Mouse (Mus musculus): ENCODE results near the gene Tmem150c. TPM values are rescaled to one million over a fixed set of nuclear protein-coding genes. Genes with fewer than 3 reads are reported as not detected.

The Tmem150c gene
- polyA plus RNA-seq, 1 experiment = not detected

DNA sequence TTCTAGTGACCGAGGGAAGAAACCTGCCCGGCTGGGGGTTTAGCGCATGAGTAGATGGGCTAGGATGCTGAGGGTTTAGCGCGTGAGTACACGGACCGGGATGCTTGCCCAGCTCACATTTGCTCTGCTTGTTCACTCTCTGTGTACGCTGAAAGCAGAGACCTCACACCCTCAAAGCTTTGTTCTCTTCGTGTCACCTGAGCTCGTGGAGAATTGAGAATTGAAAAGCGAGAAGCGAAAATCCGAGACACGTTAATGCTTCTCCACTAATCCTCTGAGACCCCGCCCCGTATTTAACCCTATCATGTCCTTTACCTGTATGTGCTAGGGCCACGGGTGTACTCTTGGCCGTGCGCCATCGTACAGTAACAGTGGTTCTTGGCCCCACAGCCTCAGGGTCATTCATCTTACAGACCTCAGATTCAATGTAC lies 38.9 kb downstream of the Tmem150c start:
- no peak for TF ChIP-seq POLR2AphosphoS2 (IDR thresholded peaks at IDR 0.05; ENCODE audit: insufficient read length, low read depth)
- no peak for TF ChIP-seq MAX (IDR thresholded peaks at IDR 0.05; ENCODE audit: low read depth)
- no peak for TF ChIP-seq CEBPB (IDR thresholded peaks at IDR 0.05; ENCODE audit: insufficient read depth, poor library complexity, severe bottlenecking)
- no peak for TF ChIP-seq REST (IDR thresholded peaks at IDR 0.05; ENCODE audit: insufficient read depth, insufficient read length)
- TF ChIP-seq SRF (IDR thresholded peaks at IDR 0.05; ENCODE audit: control insufficient read depth, insufficient read length, low read depth) = no peak
- TF ChIP-seq E2F4 (IDR thresholded peaks at IDR 0.05; ENCODE audit: insufficient read depth) = no peak
- no peak for TF ChIP-seq TCF3 (IDR thresholded peaks at IDR 0.05; ENCODE audit: insufficient read length, low read depth)
- no peak for TF ChIP-seq USF1 (IDR thresholded peaks at IDR 0.05; ENCODE audit: low read depth)
- TF ChIP-seq TCF12 (IDR thresholded peaks at IDR 0.05; ENCODE audit: insufficient read depth, poor library complexity, severe bottlenecking) = no peak
- no peak for TF ChIP-seq MYOG (IDR thresholded peaks at IDR 0.05; ENCODE audit: control insufficient read depth in 1 of 3, insufficient read depth in 1 of 3, insufficient read length in 2 of 3, low read depth in 2 of 3)
- TF ChIP-seq POLR2A (IDR thresholded peaks at IDR 0.05; ENCODE audit: insufficient read length, low read depth) = no peak
- TF ChIP-seq MYOD1 (IDR thresholded peaks at IDR 0.05; ENCODE audit: control insufficient read depth in 1 of 3, insufficient read length in 2 of 3, low read depth in 2 of 3) = no peak
- no peaks in the 10 kb centered on the region for H3K79me2 ChIP-seq (ENCODE audit: control insufficient read depth, insufficient read depth)
- no peak overlapping the region for H3K4me3 ChIP-seq
- no peak overlapping the region for H3K4me2 ChIP-seq (ENCODE audit: low read depth)
- no peaks in the 10 kb centered on the region for H3K36me3 ChIP-seq (ENCODE audit: control insufficient read depth, insufficient read depth)
- H3K27me3 ChIP-seq (ENCODE audit: control insufficient read depth, insufficient read depth, insufficient read length) = no peaks in the 10 kb centered on the region
- H3ac ChIP-seq (ENCODE audit: control insufficient read depth, insufficient read length) = no peak overlapping the region

DNA sequence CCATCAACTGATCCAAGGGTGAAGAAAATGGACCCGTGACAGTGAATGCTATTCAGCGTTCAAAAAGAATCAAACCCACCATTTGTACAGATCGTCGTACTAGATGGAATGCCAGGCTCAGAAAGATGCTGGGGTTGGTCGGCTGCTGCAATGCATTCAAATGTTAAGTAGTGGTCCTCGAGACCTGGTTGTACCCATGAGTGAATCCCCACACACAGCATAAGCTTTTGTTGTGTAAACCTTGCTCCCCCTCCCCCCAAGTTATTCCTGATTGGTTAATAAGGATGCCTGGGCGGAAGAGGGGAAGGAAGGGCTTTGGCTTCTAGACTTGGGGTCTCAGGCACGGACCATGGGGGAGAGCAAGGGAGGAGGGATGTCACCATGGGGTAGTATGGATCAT lies 40.3 kb downstream of the Tmem150c start:
- Histone ChIP-seq H3K4me3 (no peak overlapping the region), H3K79me2 (ENCODE audit: control insufficient read depth, insufficient read depth) (no peaks in the 10 kb centered on the region), H3K36me3 (ENCODE audit: control insufficient read depth, insufficient read depth) (no peaks in the 10 kb centered on the region), H3ac (ENCODE audit: control insufficient read depth, insufficient read length) (no peak overlapping the region), H3K27me3 (ENCODE audit: control insufficient read depth, insufficient read depth, insufficient read length) (no peaks in the 10 kb centered on the region), H3K4me2 (ENCODE audit: low read depth) (no peak overlapping the region)
- TF ChIP-seq SRF (IDR thresholded peaks at IDR 0.05; ENCODE audit: control insufficient read depth, insufficient read length, low read depth) (no peak), TCF3 (IDR thresholded peaks at IDR 0.05; ENCODE audit: insufficient read length, low read depth) (no peak)

DNA sequence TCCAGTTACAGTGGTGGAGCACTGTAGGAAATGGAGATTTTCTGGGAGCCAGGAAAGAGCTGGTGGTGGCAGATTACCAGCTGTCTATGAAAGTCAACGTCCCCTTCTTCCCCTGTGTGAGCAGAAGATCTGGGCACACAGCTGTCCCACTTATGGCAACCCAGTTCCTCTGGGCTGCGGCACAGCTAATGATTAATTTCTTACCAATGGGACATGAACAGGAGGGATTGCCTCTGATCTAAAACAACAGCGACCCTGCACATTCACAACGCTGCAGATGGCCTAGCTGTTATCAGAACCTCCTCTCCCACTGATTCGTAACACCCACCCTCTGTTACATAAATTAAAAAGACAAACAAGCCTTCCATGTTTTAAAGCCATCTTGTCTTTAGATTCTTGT lies 46.2 kb downstream of the Tmem150c start:
- no peak overlapping the region for H3K4me3 ChIP-seq
- H3ac ChIP-seq (ENCODE audit: control insufficient read depth, insufficient read length) = no peak overlapping the region
- TF ChIP-seq USF1 (IDR thresholded peaks at IDR 0.05; ENCODE audit: low read depth) = no peak
- TF ChIP-seq MYOD1 (IDR thresholded peaks at IDR 0.05; ENCODE audit: control insufficient read depth in 1 of 3, insufficient read length in 2 of 3, low read depth in 2 of 3) = no peak
- no peak for TF ChIP-seq POLR2AphosphoS2 (IDR thresholded peaks at IDR 0.05; ENCODE audit: insufficient read length, low read depth)
- TF ChIP-seq TCF3 (IDR thresholded peaks at IDR 0.05; ENCODE audit: insufficient read length, low read depth) = no peak
- TF ChIP-seq CEBPB (IDR thresholded peaks at IDR 0.05; ENCODE audit: insufficient read depth, poor library complexity, severe bottlenecking) = no peak
- TF ChIP-seq SRF (IDR thresholded peaks at IDR 0.05; ENCODE audit: control insufficient read depth, insufficient read length, low read depth) = no peak
- TF ChIP-seq REST (IDR thresholded peaks at IDR 0.05; ENCODE audit: insufficient read depth, insufficient read length) = no peak
- no peak for TF ChIP-seq E2F4 (IDR thresholded peaks at IDR 0.05; ENCODE audit: insufficient read depth)
- no peak for TF ChIP-seq MAX (IDR thresholded peaks at IDR 0.05; ENCODE audit: low read depth)
- TF ChIP-seq MYOG (IDR thresholded peaks at IDR 0.05; ENCODE audit: control insufficient read depth in 1 of 3, insufficient read depth in 1 of 3, insufficient read length in 2 of 3, low read depth in 2 of 3) = no peak
- no peak for TF ChIP-seq TCF12 (IDR thresholded peaks at IDR 0.05; ENCODE audit: insufficient read depth, poor library complexity, severe bottlenecking)
- TF ChIP-seq POLR2A (IDR thresholded peaks at IDR 0.05; ENCODE audit: insufficient read length, low read depth) = no peak
- no peaks in the 10 kb centered on the region for H3K79me2 ChIP-seq (ENCODE audit: control insufficient read depth, insufficient read depth)
- H3K36me3 ChIP-seq (ENCODE audit: control insufficient read depth, insufficient read depth) = no peaks in the 10 kb centered on the region
- H3K27me3 ChIP-seq (ENCODE audit: control insufficient read depth, insufficient read depth, insufficient read length) = peaks cover 9% of the 10 kb centered on the region
- H3K4me2 ChIP-seq (ENCODE audit: low read depth) = no peak overlapping the region

DNA sequence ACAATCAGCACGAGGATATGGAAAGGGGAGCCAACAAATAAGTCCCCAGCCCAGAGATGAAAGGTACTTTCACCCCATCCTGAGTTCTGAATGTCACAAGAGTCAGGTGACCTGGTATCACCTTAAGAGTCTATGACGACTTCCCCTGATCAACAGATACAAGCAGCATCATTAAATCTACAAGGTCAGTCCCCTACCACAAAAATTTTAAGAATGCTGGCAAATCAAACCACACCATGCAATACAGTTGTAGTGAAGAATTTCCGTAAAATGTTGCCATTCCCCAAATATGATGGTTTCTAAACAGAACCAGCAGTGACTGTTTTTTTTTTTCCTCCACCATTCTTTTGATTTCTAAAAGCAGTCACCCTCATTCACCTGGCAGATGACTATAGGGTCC lies 49.0 kb downstream of the Tmem150c start:
- Histone ChIP-seq H3K79me2 (ENCODE audit: control insufficient read depth, insufficient read depth) (no peaks in the 10 kb centered on the region), H3K27me3 (ENCODE audit: control insufficient read depth, insufficient read depth, insufficient read length) (peaks cover 9% of the 10 kb centered on the region), H3ac (ENCODE audit: control insufficient read depth, insufficient read length) (no peak overlapping the region), H3K36me3 (ENCODE audit: control insufficient read depth, insufficient read depth) (no peaks in the 10 kb centered on the region), H3K4me2 (ENCODE audit: low read depth) (no peak overlapping the region), H3K4me3 (no peak overlapping the region)
- TF ChIP-seq POLR2A (IDR thresholded peaks at IDR 0.05; ENCODE audit: insufficient read length, low read depth) (no peak), REST (IDR thresholded peaks at IDR 0.05; ENCODE audit: insufficient read depth, insufficient read length) (no peak), MYOD1 (IDR thresholded peaks at IDR 0.05; ENCODE audit: control insufficient read depth in 1 of 3, insufficient read length in 2 of 3, low read depth in 2 of 3) (no peak), TCF12 (IDR thresholded peaks at IDR 0.05; ENCODE audit: insufficient read depth, poor library complexity, severe bottlenecking) (no peak), E2F4 (IDR thresholded peaks at IDR 0.05; ENCODE audit: insufficient read depth) (no peak), USF1 (IDR thresholded peaks at IDR 0.05; ENCODE audit: low read depth) (no peak), SRF (IDR thresholded peaks at IDR 0.05; ENCODE audit: control insufficient read depth, insufficient read length, low read depth) (no peak), POLR2AphosphoS2 (IDR thresholded peaks at IDR 0.05; ENCODE audit: insufficient read length, low read depth) (no peak), TCF3 (IDR thresholded peaks at IDR 0.05; ENCODE audit: insufficient read length, low read depth) (no peak), MYOG (IDR thresholded peaks at IDR 0.05; ENCODE audit: control insufficient read depth in 1 of 3, insufficient read depth in 1 of 3, insufficient read length in 2 of 3, low read depth in 2 of 3) (no peak), CEBPB (IDR thresholded peaks at IDR 0.05; ENCODE audit: insufficient read depth, poor library complexity, severe bottlenecking) (no peak), MAX (IDR thresholded peaks at IDR 0.05; ENCODE audit: low read depth) (no peak)

Measured in myocyte (in vitro differentiated cells).